Mouse (Mus musculus): Measurements from ENCODE around the gene Slc12a8.

DNA sequence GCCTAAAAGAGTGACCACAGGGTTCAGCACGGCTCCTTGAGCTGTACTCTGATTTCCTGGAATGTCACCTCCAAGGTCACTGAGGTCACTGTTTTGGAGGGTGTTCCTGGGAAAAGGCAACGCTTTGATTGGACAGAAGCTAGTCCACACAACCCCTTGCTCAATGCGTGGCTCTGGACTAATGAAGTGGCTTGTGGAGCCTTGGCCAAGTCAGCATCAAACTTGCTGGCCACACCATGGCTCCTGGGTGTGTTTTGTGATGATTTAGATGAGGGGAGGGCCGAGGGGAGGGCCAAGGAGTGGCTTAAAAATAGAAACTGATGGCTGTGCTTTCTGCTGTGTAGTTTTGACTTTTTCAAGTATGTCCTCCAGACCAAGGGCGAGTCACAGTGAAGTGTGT is 143.0 kb downstream of the Slc12a8 start:
- no peak for TF ChIP-seq POLR2A (IDR thresholded peaks at IDR 0.05; ENCODE audit: insufficient read depth, low read length)
- no peak for TF ChIP-seq CTCF (IDR thresholded peaks at IDR 0.05; ENCODE audit: low read depth, low read length)

Measured in ES-Bruce4 (cell line).